Mouse (Mus musculus) thymus, adult 18-20 months (tissue): ENCODE measurements around the gene Dhcr24.

Source experiments
- DNase-seq, 2 experiments: peaks; one replicate each; pipeline ENCODE4 v3.0.0; 2022; ENCODE audit warnings: mixed read lengths in 2 of 2

The Dhcr24 gene

GRCm38 (mm10) chr4:106562006-106562405, 1.2 kb downstream of the Dhcr24 start:
- DNase-seq = no peak

DNA sequence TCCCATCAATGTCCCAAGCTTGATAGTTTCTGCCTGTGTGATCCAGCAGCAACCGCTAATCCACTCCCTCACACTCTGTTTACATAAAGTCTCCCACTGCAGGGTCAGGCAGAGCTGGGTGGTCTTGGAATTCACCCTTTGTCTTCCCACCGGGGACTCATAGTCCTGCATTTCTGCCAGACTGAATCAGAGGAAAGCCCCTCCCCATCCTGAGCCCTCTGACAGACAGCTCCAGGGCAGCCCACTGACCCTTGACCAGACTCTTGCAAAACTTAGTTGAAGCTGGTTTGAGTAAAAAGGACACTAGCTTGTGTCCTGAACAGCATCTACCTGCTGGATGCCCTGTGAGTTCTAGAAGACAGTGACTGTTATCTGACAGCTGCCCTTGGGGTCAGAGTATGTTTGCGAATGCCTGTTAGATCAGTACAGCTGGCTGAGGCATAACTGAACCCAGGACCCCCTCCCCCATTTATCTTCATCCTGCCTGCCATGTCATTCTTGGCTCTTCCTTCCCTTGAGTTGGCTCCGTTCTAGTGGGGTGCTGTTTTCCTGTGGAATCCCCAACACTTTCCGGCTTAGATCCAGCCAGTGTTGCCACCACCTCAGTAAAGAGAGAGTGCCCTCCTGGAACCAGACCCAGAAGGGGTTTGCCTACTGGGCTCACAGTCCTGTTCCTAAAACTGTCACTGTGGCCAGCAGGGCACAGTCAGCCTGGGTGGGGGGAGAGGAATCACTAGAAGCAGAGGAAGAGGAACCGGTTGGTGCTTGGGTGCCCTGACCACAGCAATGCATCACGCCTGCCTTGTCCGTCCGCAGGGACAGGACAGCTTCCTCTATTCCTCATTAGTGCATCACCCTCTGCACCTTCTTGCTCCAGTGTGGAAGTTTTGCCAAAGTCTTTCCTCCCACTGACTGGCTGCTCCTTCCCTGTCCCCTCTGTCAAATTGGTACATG, 2.3 kb downstream of the Dhcr24 start:
- no peak for DNase-seq

DNA sequence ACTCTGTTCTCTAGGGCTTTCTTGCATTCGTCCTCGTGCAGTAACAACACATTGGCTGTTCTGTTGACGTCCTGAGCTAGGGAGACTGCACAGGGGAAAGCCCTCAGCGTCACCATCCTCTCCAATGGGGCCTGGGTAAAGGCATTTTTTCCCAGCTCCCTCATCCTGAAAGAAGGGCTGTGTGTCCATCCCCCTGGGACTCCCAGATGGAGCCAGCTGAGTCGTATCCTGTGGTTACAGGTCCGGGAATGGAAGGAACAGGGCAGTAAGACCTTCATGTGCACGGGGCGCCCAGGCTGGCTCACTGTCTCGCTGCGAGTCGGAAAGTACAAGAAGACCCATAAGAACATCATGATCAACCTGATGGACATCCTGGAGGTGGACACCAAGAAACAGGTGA, 3.3 kb downstream of the Dhcr24 start:
- no peak for DNase-seq

GRCm38 (mm10) chr4:106569680-106570079, 8.8 kb downstream of the Dhcr24 start:
- DNase-seq = no peak

- DNase-seq = no peak
Measured at GRCm38 (mm10) chr4:106571081-106571724, 10.4 kb downstream of the Dhcr24 start.

DNA sequence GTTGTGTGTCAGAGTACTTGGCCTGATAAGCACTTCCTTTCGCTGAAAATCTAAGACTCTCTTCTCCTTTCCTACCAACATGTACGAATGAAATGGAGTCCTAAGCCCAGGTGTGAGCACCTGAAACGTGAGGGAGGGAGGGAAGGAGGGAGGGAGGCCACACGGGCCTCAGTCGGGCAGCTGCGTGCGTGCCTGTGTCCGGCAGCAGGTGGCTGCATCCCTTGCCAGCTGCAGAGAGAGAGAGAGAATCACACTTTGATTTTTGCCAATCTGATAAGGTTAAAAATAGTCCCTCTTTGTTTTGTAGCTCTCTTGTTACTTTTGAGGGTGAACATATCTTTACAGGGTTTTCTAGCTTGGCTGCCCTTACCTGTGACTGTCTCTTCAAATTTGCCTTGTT, 14.2 kb downstream of the Dhcr24 start:
- no peak for DNase-seq

DNA sequence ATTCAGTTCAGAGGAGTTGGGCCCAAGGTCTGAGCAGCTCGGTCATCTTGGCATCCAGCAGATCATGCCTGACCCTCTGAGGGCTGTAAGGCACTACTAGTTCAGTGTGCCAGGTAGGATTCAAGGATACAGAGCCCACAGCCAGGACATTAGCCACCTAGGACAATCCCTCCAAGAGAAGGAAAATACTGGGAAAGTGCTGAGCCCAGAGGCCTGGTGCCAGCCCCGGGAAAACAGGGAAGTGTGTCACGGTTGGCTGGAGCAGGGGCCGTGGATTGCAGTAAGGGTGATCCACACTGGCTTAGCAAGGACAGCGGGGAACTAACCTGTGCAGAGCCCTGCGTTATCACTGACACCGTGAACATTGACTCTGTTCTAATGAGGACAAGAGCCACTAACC, 16.7 kb downstream of the Dhcr24 start:
- no peak for DNase-seq

DNA sequence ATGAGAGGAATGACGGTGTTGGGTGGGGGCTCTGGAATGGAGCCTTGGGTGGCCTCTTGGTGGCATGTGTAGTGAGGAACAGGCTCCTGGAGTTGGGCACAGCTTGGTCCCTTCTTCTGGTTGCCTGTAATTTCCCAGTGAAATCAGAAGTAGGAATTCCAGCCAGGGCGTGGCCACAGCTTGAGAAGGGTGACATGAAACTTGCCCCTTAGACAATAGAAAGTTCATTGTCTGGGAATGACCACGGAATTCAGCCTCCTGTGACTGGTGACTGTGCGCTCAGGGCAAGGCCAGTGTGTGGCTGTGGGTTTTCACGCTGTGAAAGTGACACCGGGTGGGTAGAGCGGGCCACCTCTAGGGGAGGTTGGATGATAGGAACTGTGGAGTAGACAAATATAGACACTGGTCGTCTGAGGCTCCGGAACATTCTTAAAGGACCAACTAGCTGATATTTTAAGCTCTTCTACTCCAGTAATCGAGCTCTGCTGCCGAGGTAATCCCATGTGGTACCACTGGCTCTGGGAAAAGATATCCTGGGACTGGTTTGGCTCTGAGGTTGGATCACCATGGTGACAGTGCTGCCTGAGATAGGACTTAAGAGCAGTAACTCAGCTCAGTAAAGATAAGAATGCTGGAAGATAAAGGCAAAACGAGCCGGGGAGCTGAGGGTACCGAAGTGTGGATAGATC, 20.5 kb downstream of the Dhcr24 start:
- DNase-seq = no peak

DNA sequence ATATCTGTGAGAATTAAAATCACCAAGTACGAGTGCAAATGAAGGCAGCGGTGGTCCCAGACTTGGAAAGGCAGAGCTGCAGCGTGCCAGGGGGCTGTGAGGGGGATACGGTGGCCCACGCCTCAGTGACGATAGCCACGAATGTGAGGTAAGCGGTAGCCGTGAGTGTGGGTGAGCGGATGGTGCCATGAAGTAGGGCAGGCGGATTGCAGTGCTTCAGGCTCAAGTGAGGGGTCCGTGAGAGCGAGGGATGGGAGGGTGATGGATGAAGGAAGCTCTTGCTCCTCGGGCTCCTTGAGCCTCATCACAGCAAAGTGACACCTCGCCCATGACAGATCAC, 21.0 kb downstream of the Dhcr24 start:
- no peak for DNase-seq

DNA sequence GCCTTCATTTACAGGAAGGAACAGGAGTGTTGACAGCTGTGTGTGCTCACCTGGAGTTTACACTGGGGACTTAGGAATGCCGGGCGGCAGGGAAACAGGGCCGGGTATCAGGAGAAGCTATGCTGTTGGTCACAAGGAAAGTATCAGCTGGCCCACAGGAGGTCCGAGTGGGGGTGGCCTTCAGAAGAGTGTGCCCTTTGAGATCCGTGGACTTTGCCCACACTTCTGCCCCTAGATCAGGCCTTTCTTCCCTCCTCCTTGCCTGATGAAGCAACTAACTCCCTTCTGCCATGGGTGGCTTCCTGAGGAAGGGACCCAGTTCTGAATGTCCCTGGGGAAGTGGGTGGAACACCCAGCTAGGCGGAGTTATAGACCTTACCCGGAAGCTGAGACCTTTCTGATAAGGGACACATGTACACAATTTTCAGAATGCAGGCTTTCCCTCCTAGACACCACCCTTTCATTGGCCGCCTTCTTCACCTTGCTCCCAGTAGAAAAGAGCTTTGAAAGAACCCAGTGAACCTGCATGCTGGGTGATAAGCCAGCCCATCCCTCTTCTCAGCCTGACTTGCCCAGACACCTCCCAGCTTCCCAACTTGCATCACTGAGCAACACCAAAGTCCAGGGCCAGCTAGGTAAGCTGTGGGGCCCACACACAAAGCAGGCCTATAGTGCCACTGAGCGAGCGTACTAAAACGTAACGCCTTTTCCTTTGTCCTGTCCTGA, 21.8 kb downstream of the Dhcr24 start:
- no peak for DNase-seq

DNA sequence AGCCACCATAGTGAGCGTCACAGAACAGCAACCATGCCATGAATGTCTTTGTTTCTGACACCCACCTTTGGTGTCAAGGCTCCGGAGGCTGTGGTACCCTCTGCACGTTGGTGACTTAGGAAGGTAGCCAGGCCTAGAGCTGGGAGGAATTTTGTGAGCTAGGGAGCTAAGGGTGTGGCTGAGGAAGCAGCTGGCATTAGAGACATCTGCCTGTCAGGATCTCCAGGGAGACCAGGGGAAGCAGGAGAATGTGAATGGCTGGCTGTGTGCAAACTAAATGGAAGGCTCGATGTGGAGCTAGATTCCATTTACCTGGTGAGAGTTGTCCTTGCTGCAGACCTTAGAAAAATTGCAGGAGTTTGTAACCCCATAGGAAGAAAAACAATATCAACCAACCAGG, 23.8 kb downstream of the Dhcr24 start:
- no peak for DNase-seq

- DNase-seq = no peak
Measured at GRCm38 (mm10) chr4:106587075-106587474, 26.2 kb downstream of the Dhcr24 start.

DNA sequence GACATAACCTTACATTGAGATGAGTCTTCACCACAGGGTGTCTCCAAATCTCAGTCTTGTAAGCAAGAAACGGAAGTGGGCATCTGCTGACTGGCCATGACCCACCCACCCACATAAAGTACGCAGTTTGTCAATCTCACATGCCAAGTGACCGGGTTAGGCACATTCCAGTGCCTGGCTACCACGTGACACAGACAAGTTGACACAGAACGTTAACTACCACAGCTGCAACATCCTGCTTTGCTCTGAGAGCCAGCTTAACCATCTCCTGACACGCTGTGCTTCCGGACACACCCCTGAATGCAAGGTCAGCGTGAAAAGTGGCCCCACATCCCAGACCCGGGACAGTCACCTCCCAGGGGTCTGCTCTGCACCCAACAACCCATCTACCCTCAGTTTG, 29.3 kb downstream of the Dhcr24 start:
- peak in 1 of 2 experiments; percentile 28 for DNase-seq

DNA sequence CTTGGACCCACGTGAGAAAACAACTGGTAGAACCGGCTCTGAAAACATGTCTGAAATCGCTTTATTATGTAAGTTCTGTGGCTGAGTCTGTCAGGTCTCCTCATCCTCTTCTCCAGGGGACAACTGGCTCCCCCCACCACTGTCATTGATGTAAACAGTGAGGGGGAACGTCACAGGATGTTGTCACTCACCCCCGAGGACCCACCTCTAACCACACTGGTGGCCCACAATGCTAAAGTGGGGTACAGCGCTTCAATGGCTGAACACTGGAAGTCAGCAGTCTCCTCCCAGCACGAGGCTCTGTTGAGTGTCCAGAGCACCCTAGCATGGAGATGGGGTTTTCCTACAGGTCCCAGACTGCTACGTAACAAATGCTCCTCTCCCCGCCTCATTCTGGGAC, 30.0 kb downstream of the Dhcr24 start:
- peak in 1 of 2 experiments; percentile 15 for DNase-seq

DNA sequence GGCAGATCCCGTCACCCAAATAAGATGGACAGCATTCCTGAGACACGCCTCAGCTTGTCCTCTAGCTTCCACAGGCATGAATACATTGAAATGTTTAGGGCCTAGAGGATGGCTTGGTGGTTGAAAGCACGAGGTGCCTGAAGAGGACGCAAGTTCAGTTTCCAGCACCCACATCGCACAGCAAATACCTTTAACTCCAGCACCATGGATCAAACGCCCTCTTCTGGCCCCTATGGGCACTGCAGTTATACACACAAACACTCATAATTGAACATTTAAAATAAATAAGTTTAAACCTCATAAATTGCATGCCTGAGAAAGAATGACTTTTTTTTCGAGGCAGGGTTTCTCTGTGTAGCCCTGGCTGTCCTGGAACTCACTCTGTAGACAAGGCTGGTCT, 32.8 kb downstream of the Dhcr24 start:
- DNase-seq = no peak

DNA sequence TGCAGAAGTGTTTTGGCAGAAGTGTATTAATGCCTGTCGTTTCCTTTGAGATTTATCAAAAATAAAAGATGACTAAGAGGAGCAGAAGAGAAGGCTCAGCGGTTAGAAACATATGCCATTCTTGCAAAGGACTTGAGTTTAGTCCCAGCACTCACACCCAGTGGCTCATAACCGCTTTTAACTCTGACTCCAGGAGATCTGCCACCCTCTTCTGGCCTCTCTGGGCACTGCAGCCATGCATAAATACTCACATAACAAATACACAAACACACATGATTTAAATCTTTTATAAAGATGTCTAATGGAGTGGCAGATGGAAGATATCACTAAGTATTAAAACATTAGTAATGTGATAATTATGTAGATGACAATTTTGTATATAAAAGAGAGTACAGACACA, 35.4 kb downstream of the Dhcr24 start:
- DNase-seq = no peak

DNA sequence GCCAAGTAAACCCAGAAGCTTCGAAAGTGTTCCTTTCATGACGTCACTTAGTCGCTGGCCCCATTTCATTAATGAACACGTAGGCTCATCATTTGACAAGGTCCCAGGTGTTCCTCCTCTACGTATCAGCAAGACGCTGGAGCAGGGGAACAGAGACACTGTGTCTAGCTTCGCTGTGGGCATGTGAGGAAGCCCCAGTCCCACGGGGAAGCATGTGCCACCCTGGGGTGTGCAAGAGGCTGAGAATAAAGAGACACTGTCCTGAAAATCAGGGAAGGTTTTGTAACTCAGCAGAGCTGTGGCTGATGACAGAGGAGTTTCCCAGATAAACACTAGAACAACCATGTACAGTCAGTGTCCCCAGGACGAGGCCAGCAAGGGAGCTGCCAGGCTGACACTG, 36.2 kb downstream of the Dhcr24 start:
- no peak for DNase-seq

DNA sequence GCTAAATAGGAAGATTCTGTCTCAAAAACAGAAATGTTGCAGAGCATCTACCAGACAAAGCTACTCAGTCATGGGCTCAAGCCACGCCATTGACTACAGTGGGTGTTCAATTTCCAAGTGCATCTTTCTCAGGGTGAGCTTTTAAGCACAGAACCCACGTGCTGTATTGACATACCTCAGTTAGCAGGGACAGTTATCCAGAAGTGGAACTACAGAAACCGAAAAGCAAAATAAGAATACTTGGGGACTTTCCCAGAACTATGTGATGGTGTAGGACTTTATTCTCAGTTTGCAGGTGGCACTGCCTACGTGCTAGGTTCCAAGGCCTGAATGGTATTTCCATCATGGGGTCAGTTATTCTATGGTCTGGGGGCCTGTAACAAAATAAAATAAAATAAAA, 36.9 kb downstream of the Dhcr24 start:
- no peak for DNase-seq

DNA sequence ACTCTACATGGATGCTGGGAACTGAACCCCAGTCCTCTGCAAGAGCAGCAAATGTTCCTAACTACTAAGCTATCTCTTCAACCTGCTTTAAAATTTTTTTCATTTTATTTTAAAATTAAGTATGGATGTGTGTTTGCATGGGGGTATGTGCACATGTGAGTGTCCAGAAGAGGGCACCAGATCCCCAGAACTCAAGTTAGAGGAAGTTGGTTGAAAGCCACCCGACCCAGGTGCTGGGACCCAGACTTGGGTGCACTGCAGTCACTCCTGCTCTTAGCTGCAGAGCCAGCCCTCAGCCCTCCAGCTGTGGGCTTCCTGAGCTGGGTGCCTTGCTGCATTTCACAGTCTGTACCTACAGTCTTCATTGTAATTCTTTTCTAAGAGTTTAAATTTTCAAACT, 38.6 kb downstream of the Dhcr24 start:
- no peak for DNase-seq

DNA sequence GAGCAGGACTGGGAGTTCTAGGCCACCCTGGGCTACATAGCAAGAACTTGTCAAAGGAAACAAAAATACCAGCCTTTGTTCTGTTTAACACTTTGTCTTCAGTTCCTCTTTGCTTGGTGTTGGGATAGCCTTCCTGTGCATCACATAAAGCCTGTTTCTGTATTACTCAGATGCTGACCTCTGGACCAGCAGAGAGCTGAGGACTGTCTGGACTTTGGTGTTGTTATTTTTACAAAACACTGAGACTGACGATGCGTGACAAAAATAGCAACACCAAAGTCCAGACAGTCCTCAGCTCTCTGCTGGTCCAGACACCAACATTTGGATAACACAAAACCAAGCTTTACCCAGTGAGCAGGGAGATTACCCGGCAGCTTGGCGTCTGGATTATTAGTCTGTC, 39.9 kb downstream of the Dhcr24 start:
- DNase-seq = no peak

DNA sequence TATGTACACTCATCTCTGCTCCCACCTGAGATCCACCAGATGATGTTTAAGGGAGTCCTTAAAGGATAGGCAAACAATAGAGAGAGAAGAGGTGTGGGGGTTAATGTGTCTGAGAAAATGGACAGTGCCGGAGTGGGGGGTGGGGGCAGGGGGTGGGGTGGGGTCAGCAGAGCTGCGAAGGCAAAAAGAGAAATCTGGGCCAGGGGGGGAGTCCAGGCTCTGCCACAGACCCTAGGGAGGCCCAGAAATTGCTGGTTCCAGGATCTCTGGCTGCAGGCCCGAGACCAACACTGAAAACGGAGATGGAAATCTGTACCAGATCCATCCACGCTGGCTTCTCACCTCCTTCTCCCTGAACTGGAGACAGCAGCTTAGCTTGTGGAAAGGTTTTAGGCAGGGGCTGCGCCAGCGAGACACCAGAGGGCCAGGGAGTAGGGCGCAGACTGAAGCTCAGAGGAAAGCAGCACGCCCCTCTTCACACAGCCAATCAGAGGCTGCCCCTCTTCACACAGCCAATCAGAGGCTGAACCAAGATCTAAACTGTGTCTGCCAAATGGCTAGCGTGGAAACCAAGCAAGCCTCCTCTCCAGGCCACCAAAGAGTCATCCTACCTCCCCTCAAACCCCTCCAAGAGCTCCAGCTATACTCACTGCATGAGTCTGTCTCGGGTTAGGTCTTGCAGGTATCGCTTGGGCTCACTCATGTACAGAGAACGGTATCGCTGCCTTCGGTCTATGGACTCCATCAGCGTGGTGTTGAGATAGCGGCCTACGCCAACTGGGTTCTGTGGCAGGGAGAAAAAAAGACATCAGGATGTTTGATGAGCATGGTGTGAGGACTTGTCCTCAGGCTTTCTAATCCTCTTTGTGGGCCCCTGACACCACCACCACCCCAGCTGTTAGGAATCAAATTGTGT, 46.1 kb downstream of the Dhcr24 start:
- DNase-seq = no peak

DNA sequence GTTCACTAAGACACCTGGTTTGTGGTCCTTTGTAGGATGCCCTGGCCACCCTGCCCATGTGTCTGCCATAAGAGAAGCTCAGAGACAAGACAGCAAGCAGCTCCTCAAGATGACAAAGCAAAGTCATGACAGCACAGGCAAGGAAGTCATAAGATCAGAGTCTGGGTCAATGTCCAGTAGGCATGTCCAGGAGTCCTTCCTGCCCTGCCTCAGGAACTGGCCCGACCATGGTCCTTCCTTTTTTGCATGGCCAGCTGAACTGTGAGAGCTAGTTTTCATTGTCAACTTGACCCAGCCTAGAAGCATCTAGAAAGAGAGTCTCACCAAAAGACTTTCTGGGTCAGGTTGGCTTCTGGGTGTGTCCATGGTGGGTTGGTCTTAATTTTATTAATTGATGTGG, 47.1 kb downstream of the Dhcr24 start:
- no peak for DNase-seq
